Mouse (Mus musculus): ENCODE data around the gene Rogdi. TPM values are rescaled to one million over a fixed set of nuclear protein-coding genes. Genes with fewer than 3 reads are reported as not detected.

Gene Rogdi
- polyA plus RNA-seq (2015; fragmentation: Nextera tagmentation; extraction: Ambion mirVana): 83.1 and 114 TPM in 2 replicates

DNA sequence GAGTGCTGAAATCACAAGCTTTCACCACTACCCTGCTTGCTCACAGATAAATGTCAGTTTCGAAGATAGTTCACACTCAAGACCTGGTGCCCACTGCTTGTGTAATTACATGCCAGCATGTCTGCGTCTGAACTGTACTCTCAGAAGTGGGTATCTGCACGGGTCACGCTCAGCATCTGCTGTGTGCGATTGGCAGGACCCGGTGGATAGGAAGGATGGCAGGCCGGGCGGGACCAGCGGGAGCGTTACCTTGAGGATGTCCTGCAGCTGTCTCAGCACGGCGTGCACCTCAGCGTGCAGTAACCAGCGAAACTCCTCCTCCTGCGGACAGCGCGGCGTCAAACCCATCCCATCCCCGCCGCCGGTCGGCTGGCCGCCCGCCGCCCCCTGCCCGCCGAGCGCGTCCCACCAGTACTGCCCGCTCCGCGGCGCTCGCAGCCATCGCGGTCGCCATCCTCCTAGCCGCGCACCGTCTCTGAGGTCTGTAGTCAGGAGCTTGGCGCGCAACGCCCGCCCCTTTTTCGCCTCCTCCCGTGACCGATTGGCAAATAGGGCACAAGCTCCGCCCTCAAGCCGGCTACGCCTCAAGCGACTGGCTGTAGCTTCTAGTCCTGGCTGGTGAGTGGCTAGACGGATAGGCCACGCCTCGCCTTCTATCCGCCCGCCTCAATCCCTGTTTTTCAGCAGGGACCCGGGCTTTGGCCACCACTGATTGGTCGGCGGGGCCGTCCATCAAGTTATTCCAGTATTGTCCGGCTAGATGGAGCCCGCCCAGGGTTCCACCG is at the start of gene Rogdi:
Rogdi (minus strand) TSS at position 500 of the 785 bp plus-strand sequence.
- ATAC-seq: peak; percentile 99
- Histone ChIP-seq H3K4me3 (replicated peaks; ENCODE audit: low read length) (peak within 1 kb of the TSS; percentile 70), H3K9ac (replicated peaks; ENCODE audit: low read depth, low read length) (peak within 1 kb of the TSS; percentile 77), H3K9me3 (ENCODE audit: control insufficient read depth, low read length) (no peaks in the 10 kb centered on the region), H3K4me2 (ENCODE audit: low read length) (peak within 1 kb of the TSS; percentile 80), H3K27me3 (replicated peaks; ENCODE audit: control insufficient read depth, insufficient read depth, low read length) (no peaks in the 10 kb centered on the region), H3K27ac (ENCODE audit: low read length) (peak within 1 kb of the TSS; percentile 56; the same call in 1 of the 2 replicates), H3K36me3 (ENCODE audit: control insufficient read depth, insufficient read depth) (peaks cover 28% of the 10 kb centered on the region), H3K4me1 (replicated peaks; ENCODE audit: control insufficient read depth, insufficient read depth, low read length) (peaks cover 8% of the 10 kb centered on the region)
- WGBS: under 1% methylated on average over 62 of the region's 63 CpGs

DNA sequence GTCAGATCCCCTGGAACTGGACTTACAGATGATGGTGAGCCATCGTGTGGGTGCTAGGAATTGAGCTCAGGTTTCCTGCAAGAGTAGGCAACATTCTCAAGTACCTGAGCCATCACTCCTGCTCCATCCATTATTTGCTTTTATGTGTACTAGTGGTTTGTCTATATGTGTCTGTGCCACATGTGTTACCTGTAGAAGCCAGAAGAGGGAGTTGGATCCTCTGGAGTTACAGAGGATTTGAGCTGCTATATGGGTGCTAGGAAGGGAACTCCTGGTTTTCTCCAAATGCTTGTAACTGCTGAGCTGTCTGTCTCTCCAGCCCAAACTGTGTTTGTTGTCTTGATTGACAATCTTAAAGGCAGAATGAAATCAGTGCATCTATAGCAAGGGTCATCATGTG is 44.8 kb upstream of the Rogdi start:
- no peak overlapping the region for H3K9ac ChIP-seq (replicated peaks; ENCODE audit: low read depth, low read length)
- H3K27me3 ChIP-seq (replicated peaks; ENCODE audit: control insufficient read depth, insufficient read depth, low read length): no peaks in the 10 kb centered on the region
- H3K9me3 ChIP-seq (ENCODE audit: control insufficient read depth, low read length): no peaks in the 10 kb centered on the region
- H3K27ac ChIP-seq (ENCODE audit: low read length): no peak overlapping the region
- no peak overlapping the region for H3K4me2 ChIP-seq (ENCODE audit: low read length)
- H3K36me3 ChIP-seq (ENCODE audit: control insufficient read depth, insufficient read depth): peaks cover 17% of the 10 kb centered on the region
- ATAC-seq: no peak
- no peak overlapping the region for H3K4me3 ChIP-seq (replicated peaks; ENCODE audit: low read length)
- peaks cover 2% of the 10 kb centered on the region; the same call in 1 of the 2 replicates for H3K4me1 ChIP-seq (replicated peaks; ENCODE audit: control insufficient read depth, insufficient read depth, low read length)
- WGBS: 91% methylated on average over 1 of the region's 1 CpGs

DNA sequence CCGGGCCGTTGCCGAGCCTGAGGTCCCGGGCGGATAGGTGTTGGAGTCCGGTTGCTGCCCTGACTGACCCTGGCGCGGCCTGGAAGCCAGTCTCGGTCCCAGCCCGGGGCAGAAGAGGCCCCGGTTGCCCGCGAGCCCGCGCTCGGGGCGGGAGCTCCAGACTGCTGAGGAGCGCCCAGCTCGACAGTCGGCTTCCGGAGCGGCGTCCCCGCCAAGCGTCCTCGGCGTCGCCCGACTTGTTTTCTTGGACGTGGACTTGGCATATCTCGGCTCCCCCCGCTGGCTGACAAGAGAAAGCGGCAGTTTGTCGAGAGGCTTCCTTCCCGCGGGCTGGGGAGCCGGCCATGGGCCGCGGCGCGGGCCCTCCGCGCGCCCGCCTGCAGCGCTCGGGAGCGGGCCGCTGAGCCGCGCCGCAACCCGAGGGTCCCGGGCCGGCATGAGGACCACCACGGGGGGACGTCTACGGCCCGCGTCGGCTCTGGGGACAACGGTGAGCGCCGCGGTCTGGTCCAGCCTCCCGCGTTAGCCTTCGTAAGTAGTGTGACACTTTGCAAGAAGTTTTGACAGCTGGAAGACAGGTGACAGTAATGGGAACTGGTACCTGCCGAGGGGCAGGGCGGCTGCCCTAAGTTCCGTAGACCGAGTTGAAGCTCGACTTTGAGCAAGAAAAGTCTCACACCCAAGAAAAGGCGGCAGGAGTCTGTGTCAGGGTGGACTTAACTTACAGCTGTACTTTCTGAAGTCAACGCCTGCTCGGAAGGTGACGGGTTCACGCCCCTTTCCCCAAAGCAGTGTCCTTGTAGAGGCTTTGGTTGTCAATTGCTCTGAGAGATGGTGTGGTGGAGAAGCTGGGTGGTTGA is 37.1 kb upstream of the Rogdi start:
- Histone ChIP-seq H3K36me3 (ENCODE audit: control insufficient read depth, insufficient read depth) (peaks cover 11% of the 10 kb centered on the region), H3K27ac (ENCODE audit: low read length) (peak overlapping the region; percentile 98), H3K4me2 (ENCODE audit: low read length) (peak overlapping the region; percentile 85), H3K4me1 (replicated peaks; ENCODE audit: control insufficient read depth, insufficient read depth, low read length) (peaks cover 26% of the 10 kb centered on the region), H3K27me3 (replicated peaks; ENCODE audit: control insufficient read depth, insufficient read depth, low read length) (no peaks in the 10 kb centered on the region), H3K4me3 (replicated peaks; ENCODE audit: low read length) (peak overlapping the region; percentile 98), H3K9ac (replicated peaks; ENCODE audit: low read depth, low read length) (peak overlapping the region; percentile 94), H3K9me3 (ENCODE audit: control insufficient read depth, low read length) (no peaks in the 10 kb centered on the region)
- ATAC-seq: peak; percentile 64
- WGBS: under 1% methylated on average over 78 of the region's 78 CpGs

DNA sequence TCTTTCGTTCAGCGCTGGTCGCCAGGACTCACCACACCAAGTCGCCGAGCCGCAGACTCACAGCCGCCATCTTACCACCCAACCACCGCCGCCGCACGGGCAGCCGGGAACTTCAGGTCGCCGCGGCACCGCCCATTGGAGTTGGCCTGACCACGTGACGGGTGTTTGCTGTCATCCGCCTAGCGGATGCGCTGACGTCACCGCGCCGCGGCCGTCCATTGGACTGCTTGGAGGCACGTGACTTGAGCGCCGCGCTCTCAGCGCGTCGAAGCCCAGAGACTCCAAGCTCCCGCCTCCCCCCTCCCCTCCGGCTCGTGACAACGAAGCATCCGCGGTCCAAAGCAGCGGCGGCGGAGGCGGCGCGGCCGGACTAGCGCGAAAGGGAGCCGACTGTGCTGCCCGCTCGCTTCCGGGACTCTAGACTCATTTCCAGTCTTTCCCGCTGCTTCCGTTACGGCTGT is 36.5 kb upstream of the Rogdi start, which contains the start of the genes Glyr1 and Ubn1:
Glyr1 (minus strand) TSS at position 90 of the 461 bp plus-strand sequence.
Ubn1 (plus strand) TSS at position 284 of the 461 bp plus-strand sequence.
- Histone ChIP-seq H3K36me3 (ENCODE audit: control insufficient read depth, insufficient read depth) (peaks cover 16% of the 10 kb centered on the region), H3K9me3 (ENCODE audit: control insufficient read depth, low read length) (no peaks in the 10 kb centered on the region), H3K27ac (ENCODE audit: low read length) (peak within 1 kb of the TSS; percentile 98), H3K4me3 (replicated peaks; ENCODE audit: low read length) (peak within 1 kb of the TSS; percentile 98), H3K27me3 (replicated peaks; ENCODE audit: control insufficient read depth, insufficient read depth, low read length) (no peaks in the 10 kb centered on the region), H3K4me2 (ENCODE audit: low read length) (peak within 1 kb of the TSS; percentile 85), H3K9ac (replicated peaks; ENCODE audit: low read depth, low read length) (peak within 1 kb of the TSS; percentile 94), H3K4me1 (replicated peaks; ENCODE audit: control insufficient read depth, insufficient read depth, low read length) (peaks cover 26% of the 10 kb centered on the region)
- ATAC-seq: peak; percentile 99
- under 1% methylated on average over 56 of the region's 56 CpGs for WGBS

DNA sequence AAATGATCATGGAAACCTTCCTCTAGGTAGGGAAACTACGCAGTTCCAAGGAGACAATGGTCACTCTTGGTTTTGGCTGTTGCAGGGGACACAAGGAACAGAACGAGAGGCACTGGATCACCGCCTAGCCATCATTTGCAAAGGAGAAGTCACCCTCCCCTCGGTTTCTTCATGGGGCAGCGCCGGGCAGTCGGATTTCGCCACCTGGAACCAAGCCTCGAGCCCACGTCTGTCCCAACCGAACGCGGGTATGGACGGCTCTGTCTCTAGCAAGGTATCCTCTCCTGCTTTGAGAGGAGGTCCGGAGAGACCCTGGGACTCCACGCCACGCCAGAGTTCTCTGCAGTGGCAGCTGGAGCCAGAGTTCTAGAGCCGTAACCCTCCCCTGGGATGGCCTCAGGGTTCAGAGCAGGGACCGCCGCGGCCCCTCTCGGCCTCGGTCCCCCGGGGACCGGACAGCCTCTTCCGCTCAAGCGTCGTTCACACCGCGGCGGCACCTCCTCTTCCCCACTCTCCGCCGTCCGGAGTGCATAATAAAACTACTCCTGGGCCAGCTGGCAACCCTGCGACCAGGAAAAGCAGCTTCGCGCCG is 35.9 kb upstream of the Rogdi start:
- Histone ChIP-seq H3K4me2 (ENCODE audit: low read length) (peak overlapping the region; percentile 72), H3K9ac (replicated peaks; ENCODE audit: low read depth, low read length) (peak overlapping the region; percentile 92), H3K27ac (ENCODE audit: low read length) (peak overlapping the region; percentile 89), H3K36me3 (ENCODE audit: control insufficient read depth, insufficient read depth) (peaks cover 19% of the 10 kb centered on the region), H3K4me1 (replicated peaks; ENCODE audit: control insufficient read depth, insufficient read depth, low read length) (peaks cover 26% of the 10 kb centered on the region), H3K9me3 (ENCODE audit: control insufficient read depth, low read length) (no peaks in the 10 kb centered on the region), H3K4me3 (replicated peaks; ENCODE audit: low read length) (peak overlapping the region; percentile 98), H3K27me3 (replicated peaks; ENCODE audit: control insufficient read depth, insufficient read depth, low read length) (no peaks in the 10 kb centered on the region)
- ATAC-seq: peak; percentile 30
- WGBS: 0% methylated on average over 38 of the region's 38 CpGs

DNA sequence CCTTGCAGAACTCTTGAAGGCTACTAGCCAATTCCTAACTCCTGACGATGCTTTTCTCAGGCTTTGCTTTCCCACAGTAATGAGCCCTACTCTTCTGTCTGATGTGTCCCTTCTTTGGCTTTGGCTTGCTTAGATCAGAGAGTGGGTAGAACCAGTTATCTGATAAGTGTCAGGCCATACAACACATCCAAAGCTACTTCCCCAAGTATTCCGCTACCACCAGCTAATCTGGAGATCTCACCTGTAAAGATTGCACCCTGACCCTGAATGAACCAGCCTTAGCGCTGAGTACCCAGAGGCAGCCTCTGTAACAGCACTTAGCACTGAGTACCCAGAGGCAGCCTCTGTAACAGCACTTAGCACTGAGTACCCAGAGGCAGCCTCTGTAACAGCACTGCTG is 32.0 kb upstream of the Rogdi start:
- no peaks in the 10 kb centered on the region for H3K9me3 ChIP-seq (ENCODE audit: control insufficient read depth, low read length)
- H3K36me3 ChIP-seq (ENCODE audit: control insufficient read depth, insufficient read depth): peaks cover 36% of the 10 kb centered on the region
- H3K4me1 ChIP-seq (replicated peaks; ENCODE audit: control insufficient read depth, insufficient read depth, low read length): peaks cover 10% of the 10 kb centered on the region
- H3K4me2 ChIP-seq (ENCODE audit: low read length): no peak overlapping the region
- H3K4me3 ChIP-seq (replicated peaks; ENCODE audit: low read length): no peak overlapping the region
- no peak for ATAC-seq
- H3K27ac ChIP-seq (ENCODE audit: low read length): no peak overlapping the region
- no peaks in the 10 kb centered on the region for H3K27me3 ChIP-seq (replicated peaks; ENCODE audit: control insufficient read depth, insufficient read depth, low read length)
- 95% methylated on average over 3 of the region's 3 CpGs for WGBS
- no peak overlapping the region for H3K9ac ChIP-seq (replicated peaks; ENCODE audit: low read depth, low read length)

DNA sequence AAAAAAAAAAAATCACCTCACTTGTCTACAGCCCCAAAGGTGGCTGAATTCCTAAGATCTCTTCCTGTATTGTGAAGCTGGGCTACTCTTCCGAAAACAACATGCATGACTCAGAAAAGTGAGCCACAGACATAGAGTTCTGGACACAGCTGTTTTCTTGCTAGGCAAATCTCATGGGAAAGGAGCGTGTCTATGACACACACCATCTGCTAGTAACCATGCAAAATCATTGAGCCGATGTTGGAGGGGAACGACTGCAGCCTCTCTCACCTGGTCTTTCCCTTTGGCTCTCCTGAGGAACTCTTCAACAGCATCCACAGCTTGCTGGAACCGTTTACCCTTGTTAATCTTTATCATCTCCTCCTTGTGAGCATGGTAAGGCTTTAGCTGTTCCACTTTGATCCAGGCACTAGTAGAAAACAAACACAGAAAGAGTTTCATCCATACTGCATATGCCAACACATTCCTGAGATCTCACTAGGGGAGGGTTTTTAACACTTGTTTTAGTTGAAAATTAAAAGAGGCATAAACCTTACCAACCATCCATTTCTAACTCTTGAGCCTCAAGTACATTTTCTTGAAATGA is 23.4 kb upstream of the Rogdi start:
- Histone ChIP-seq H3K27me3 (replicated peaks; ENCODE audit: control insufficient read depth, insufficient read depth, low read length) (no peaks in the 10 kb centered on the region), H3K4me1 (replicated peaks; ENCODE audit: control insufficient read depth, insufficient read depth, low read length) (no peaks in the 10 kb centered on the region), H3K4me2 (ENCODE audit: low read length) (no peak overlapping the region), H3K27ac (ENCODE audit: low read length) (no peak overlapping the region), H3K36me3 (ENCODE audit: control insufficient read depth, insufficient read depth) (peaks cover 55% of the 10 kb centered on the region), H3K4me3 (replicated peaks; ENCODE audit: low read length) (no peak overlapping the region), H3K9ac (replicated peaks; ENCODE audit: low read depth, low read length) (no peak overlapping the region), H3K9me3 (ENCODE audit: control insufficient read depth, low read length) (no peaks in the 10 kb centered on the region)
- WGBS: 95% methylated on average over 5 of the region's 5 CpGs
- ATAC-seq: no peak

DNA sequence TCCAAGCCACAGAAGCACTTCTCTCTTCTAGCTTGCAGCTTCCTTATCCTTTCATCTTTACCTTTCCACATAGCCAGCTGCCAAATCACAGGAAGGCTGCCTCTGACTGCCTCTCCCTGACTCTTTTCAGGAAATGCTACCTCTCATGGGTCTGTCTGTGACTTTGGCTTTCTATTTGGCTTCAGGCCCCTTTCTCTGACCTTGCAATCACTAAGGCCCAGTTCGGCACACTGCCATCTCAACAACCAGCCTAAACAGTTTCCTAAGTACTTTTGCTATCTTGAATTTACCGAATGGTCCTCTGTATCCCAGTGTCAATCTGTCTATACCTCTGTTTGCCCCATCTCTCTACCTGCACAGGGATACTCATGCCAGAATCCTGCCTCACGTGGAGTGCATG is 22.2 kb upstream of the Rogdi start:
- H3K4me2 ChIP-seq (ENCODE audit: low read length): no peak overlapping the region
- 98% methylated on average over 3 of the region's 3 CpGs for WGBS
- no peak for ATAC-seq
- H3K36me3 ChIP-seq (ENCODE audit: control insufficient read depth, insufficient read depth): peaks cover 60% of the 10 kb centered on the region
- no peak overlapping the region for H3K4me3 ChIP-seq (replicated peaks; ENCODE audit: low read length)
- H3K27me3 ChIP-seq (replicated peaks; ENCODE audit: control insufficient read depth, insufficient read depth, low read length): no peaks in the 10 kb centered on the region
- H3K4me1 ChIP-seq (replicated peaks; ENCODE audit: control insufficient read depth, insufficient read depth, low read length): no peaks in the 10 kb centered on the region
- H3K9me3 ChIP-seq (ENCODE audit: control insufficient read depth, low read length): no peaks in the 10 kb centered on the region
- no peak overlapping the region for H3K9ac ChIP-seq (replicated peaks; ENCODE audit: low read depth, low read length)
- no peak overlapping the region for H3K27ac ChIP-seq (ENCODE audit: low read length)
